Mouse (Mus musculus) regulatory T cell (primary cell): ENCODE measurements at regions not wholly inside any gene's neighbourhood (a gene's known extent, or its start where the extent isn't known, plus 50 kb on each side); places are given as distances from the start of the nearest gene placed in this dataset.

ENCODE experiments used
- in situ Hi-C: fragments of 300-600 bp; cut with MboI, MseI; formaldehyde crosslinking; loops from one replicate; pipeline ENCODE4 v1.15.1; 2025; ENCODE audit warnings: high pct_unique_total_duplicates

DNA sequence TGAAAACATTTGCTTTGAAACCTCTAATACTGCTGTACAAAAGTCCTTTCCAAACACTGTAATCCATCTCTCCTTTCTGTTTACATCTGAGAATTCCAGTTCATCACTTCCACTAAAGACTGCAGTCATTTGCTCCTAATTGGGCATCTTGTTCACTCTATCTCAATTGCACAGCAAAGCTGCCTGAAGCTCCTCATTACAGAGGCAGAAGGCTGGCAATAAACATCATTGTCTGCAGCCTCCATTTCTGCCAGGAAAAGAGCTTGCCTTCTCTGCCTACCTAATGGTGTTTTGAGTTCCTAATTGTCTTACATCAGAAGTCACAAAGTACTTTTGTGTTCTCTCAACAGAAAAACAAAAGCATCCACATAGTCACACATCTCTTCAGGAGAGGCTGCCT is 207.7 kb downstream of the Kcnj2 start:
- in situ Hi-C loops: no loop called here

DNA sequence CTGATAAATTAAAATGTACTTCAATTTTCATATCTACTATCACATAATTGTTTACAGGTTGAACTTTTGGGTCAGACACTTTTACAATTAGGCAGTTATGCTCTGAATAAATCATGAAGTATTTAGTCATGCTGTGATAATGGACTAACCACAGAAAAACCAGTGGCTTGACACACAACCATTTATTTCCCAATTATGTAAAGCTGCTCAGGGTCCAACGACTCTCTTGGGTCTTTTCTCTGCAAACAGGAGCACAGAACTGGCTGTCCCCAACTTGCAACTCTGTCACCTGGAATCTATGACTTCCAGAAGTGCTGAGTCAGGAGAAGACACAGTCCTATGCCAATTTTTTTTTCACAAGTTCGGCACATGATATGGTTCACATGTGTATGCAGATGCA is 214.8 kb downstream of the Kcnj2 start:
- in situ Hi-C loops: no loop called here

DNA sequence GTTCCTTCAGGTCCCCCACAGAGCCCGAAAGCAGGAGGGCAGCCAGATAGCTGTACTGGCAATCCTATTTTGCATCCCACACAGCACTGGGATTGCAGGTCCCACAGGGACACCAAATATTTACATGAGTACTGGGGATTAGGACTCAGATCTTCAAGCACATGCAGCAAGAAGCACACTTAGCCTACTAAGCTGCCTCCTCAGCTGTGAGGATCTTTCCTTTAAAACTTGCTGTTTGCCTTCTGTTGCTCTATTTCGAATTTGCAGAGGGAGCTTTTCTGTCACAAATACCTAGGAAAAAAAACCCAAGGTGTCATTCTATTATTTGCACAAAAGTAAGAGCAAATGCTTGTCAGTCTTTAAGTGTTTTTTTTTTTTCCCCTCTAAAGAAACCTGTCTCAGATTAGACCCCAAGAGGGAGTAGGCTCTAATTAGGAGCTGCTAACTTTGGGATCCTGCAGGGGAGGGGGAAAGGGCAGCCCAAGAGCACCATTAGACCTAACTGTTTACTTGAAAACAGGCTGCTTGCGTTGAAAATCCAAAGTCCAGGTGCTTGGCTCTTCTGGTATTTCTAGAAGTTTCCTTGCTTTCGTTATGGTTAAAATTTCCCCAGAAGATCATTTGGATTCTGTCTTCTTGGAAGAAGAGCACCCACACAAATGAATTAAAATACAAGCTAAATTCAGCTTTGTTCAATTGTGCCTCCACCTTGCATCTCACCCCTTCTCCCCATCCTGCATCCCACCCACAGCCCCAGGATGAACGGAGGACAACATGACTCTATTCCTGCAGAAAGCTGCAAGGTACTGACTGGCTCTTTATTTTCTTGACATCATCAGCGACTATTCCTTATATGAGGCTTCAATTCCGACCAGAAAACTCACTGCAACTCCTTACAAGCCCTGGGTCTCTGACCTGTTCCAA is 215.5 kb downstream of the Kcnj2 start:
- in situ Hi-C loops: no loop called here

DNA sequence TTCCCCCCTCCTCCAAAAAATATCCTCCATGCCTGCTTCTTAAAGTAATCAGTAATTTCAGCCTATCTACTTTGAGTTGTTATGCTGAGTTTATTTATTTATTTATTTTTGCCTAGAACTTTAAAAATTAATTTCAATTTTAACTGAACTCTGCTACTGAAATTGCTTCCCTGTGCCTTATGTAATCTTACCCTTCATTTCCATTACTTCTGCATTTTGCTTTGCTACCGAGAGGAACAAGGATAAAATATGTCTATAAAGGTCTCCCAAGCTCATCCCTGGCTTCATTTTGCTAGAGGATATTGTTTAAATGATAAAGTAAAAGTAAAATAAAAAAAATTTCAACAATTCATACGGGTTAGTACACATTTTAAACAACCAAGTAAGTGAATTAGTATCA is 216.3 kb downstream of the Kcnj2 start:
- in situ Hi-C loops: no loop called here

DNA sequence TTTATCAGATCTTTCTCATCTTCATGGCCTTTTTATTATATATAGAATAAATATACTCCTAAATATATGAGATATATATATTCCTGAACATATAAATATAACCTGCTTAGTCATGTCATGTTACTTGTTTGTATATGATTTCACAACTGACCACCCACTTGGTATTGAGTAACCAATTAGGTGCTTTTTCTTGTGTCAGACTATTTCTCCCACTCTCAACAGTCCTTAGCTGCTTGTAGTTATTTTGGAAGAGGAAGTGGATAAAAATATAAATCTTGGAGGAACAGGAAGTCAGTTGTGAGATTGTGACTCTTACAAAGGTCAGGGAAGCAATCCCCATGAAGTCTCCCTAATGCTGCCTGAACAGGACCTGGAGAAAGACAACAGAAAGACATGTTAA is 224.6 kb downstream of the Kcnj2 start:
- in situ Hi-C loops: no loop called here

DNA sequence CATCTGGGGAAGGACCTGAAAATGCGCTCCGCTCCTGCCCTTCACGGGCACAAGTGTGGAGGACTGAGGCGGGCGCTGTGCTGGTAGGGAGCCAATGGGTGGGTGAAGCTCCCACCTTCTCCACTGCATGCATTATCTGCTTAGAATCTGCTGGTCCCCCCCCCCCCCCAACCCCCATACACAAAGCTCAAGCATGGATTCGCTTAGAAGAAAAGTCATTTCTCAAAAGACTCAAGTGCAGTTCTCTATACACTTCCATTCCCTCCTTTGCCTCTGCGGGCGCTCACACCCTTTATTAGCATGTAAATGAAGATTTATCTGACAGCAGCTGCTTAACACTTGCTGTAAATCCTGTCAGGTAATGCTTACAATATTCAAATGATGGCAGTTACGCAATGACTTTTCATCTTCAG is 230.4 kb downstream of the Kcnj2 start:
- in situ Hi-C loops: no loop called here

DNA sequence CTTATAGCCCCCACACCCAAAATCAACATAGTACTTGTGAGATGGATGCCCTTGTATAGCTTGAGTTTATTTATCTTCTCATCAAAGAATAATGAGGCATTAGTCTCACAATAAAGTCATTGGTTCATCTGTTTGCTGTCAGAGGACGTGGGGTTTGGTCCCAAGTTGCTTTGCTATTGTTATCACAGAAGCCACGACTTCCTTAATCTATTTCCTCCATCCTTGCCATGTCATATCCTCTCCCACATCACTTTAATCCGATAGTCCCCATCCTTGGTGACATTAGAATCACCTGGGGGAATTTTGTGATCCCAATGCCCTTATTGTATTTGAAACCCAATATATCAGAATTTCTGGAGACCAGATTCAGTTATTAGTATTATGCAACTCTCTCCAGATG is 246.8 kb downstream of the Kcnj2 start:
- in situ Hi-C loops: no loop called here

DNA sequence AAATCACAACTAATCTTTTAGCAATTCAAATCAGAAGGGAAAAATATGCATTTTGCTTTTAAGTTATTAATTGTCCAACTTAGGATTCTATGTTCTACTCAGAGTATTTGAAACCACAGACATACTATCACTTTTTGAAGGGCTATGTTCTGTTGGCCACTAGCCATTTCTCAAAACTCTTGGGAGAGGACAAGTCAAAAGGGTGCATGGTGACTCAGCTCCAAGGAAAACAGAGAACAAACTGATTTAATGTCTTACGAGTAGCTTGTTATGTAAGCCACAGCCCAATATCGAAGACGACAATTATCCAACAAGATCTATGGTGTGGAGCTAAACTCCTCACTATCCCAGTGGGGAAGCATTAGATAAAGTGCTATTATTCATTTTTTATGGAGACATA is 247.6 kb downstream of the Kcnj2 start:
- in situ Hi-C loops: no loop called here

DNA sequence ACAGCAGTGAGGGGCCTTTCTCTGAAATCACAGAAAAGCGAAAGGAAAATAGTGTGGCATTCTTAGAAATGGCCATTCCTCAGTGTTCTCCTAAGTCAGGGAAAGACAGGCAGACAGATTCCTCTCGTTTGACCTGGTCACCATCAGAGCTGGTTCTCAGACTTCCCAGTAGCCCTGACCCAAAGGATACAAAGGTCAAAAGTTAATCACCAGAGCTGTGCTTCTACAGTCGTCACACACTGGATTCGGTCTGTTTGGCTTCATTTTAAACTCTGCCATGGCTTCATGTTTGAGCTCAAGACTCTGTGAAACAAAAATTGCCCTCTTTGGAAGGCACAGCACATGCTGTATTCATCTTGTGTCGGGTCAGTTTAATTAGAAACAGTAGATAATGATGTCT is 255.6 kb downstream of the Kcnj2 start:
- in situ Hi-C loops: no loop called here

DNA sequence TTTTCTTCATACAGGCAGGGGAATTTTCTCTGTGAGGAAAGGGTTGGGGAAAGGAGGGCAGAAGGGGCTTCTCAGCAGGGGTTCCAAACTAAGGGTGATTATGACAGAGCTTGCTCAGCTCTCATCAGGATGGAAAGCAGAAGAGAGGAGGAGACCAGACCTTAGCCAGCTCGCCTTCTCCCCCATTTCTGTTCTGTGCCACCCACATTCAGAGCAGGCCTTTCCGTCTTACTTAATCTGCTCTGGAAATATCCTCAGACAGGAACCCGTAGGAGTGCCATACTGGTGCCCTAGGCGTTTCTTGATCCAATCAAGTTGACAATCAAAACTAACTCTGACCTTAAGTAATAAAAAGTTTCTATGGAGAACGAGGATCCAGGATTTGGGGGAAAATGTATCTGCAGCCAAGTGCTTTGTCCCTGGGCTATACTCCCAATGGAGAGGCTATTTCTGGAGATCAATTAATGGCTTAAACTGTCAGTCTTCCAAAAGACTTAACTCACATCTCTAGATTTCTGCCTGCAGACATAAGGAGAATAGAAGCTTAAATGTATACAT is 258.6 kb downstream of the Kcnj2 start:
- in situ Hi-C loops: no loop called here

DNA sequence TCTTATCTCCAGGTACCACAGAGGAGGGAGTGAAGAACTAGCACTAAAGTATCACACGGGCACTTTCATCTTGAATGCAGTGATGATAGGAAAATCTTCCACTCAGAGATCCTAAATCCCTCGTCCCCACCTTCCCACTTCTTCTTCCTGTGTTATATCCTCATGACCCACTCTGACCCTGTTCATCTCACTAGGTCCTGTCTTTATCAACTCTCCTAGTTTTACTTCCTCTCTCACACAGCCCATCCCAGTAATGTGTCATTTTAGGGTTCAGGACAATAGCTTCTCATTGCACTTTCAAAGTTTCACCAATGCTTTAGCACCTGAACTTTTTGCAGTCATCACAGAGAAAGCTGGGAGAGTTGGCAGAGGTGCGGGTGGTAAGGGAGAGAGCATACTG is 261.0 kb downstream of the Kcnj2 start:
- in situ Hi-C loops: no loop called here

DNA sequence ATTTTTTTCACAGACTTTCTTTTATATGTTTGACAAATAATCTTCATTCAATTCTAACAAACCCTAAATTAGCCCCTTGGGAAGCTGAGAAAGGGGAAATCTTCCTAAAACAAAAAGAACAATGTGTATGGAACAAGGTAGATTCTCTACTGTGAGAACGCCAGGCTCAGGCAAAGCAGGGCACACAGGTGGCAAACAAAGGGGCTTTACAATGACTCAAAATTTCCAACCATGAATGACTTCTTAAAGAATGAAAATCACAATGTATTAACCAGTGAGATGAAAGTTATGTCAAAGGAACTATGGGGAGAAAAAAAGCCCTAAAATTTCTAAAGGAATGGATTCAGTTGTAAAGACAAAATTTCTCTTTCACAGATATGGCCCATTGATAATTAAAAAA is 262.3 kb downstream of the Kcnj2 start:
- in situ Hi-C loops: no loop called here

DNA sequence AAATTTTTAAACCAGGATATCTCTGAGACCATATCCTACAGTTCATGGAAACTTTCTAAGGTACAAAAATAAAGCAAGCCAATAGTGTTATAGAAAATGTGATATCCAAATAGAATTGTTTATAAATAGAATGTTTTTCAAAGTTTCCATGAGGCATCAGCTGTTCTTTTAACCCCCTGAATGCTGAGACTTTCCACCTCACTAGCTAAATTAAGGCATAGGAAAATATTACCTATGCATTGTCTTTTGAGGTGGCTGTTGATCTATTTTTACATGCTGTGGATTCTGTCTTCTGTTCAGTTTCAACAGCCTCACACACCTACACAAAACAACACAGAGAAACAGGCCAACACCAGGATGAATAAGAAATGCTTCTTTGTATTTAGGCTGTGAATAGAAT is 265.6 kb downstream of the Kcnj2 start:
- in situ Hi-C loops: no loop called here

DNA sequence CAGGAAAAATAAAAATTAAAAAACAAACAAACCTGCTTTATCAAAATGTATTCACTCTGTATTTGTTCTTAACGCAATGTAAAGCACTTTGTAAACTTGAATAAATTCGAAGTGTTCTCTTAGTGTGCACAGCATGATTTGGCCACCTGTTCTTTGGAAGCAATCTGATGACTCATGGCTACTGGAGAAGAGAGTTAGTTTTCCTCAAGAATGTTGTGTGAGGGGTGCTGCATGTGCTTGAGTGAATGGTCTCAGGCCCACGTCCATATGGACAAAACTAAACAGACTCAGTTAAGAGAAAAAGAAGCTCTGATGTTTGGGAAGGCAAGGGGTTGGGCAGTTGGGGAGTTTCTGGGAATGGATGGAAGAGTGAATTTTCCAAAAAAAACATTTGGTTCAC is 267.1 kb downstream of the Kcnj2 start:
- in situ Hi-C loops: no loop called here

DNA sequence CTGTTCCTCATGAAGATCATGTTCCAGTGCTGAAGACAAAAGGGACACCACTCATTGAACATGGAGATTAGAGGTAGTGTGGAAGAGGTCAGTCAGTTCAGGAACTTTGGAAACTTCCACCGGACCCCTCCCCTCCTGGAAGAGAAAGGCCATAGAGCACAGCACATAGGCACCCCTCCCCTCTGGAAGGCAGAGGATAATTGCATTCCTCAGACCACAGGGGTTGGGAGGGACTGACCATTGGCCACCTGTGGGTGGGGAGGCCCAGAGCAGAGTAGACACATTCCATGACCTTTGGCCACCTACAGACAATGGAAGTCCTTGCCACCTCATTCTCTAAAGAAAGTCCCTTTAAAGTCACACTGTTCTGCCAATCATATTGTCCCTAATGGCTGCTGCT is 281.6 kb downstream of the Kcnj2 start:
- in situ Hi-C loops: no loop called here

DNA sequence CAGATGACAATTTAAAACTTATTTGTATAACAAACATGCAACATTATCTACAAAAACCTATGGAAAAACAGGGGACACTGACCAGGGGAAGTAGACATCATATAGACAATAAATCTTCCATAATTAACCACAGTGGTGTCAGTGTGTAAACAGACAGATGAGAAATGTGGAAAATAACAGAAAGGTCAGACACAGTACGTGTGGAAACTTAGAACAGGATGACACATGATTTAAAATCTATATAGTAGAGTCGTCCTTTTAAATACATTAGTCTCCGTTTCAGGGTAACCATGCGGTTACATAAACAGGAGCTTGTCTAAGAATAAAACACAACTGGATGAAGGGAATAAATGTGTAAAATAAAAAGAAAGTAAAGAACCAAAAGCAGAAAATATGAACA is 284.1 kb downstream of the Kcnj2 start:
- in situ Hi-C loops: no loop called here

DNA sequence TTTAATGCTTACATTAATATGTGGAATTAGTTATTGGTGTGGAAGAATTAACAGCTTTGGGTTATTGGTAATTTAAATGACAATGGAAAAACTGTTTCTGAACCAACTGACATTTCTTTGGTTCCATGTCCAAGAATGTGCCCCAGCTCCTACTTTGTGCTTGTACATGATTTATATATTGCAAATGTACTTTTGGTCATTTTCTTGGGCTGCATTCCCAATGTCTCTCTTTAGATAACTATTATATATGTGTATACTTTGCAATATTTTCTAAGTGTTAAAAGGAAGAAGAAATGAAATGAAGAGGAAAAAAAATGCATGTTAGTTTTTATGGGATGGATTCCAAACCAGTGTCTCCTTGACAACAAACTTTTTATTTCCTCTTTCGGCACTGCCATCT is 297.4 kb downstream of the Kcnj2 start:
- in situ Hi-C loops: no loop called here

DNA sequence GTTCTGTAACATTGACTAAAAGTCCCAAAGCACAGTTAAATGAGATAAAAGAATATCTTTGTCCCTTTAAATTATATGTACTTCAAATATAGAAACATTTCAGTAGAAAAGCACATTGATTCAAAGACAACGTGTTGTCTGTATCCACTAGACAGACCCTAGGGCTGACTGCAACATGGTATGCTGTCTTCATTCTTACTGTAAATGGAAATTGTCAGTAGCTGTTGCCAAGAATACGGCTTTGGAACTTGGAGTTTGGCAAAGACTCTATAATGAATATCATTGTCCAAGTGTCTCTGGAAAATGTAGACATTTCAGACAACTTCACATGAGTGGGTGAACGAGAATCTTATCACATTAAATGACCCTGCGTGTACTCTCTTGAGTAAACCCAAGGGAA is 311.2 kb downstream of the Kcnj2 start:
- in situ Hi-C loops: no loop called here

DNA sequence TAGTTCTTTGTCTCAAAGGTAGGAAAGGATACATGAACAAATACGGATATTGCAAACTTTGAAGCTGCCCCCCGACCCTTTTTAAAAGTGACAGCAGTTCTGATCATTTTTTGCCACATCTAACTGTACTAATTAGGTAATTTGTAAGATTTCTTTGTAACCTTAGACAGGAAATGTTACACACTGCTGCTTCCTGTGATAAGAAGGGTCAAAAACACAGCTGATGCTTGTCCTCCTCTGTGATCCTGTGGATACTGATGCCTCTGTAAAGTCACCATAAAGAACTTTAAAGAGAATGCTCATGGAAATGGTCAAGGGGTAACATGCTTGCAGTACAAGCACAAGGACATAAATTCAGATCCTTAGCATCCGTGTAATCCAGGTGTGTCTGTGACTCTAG is 313.9 kb downstream of the Kcnj2 start:
- in situ Hi-C loops: no loop called here

DNA sequence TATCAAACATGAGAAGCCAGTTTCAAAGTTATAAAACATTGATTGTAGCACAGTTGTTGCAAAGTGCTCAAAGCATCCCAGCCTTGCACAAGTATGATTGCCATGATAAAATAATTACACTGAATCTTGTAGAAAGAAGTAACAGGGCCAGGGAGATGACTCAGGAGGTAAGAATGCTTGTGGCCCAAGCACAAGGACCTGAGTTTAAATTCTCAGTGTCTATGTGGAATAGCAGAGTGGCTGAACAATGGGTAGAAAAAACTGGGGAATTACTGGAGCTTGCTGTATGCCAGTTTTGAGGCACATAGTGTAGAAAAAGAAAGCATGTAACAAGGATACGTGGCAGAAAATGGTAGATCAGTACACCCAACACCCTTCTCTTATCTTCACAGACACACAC is 332.7 kb downstream of the Kcnj2 start:
- in situ Hi-C loops: no loop called here

DNA sequence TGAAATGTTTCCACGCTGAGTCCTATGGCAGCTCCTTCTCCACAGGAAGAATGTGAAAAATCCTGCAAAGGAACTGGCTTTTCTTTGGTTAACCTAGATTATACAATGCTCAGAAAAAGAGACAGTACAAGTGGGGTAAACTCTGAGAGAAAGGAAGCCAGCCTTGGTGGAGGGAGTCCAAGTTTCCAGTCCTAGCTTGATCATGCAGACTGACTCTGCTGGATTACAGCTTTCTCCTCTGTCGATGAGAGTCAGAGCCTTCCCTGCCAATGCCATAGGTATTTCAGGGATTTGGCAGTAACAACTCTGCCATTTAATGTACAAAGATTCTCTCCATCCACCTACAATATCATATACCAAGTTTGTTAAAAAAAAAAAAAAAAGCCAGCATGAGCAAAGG is 343.3 kb downstream of the Kcnj2 start:
- in situ Hi-C loops: no loop called here

DNA sequence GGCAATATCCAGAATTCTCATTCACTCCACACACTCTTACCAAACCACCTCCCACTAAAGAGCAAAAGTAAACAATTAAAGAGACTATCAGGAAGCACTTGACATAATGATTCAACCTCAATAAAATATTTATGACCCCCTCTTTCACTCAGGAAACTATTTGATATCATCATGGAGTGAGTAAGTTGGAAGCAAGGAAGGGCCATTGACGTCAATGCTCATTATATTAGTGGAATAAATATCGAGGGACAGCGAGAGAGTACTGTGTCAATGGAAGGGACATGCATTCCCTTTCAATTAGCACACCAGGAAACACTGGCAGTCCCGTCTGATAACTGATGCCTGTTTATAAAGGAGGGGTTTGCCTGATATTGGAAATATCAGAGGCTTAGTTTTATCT is 358.9 kb downstream of the Kcnj2 start:
- in situ Hi-C loops: no loop called here

DNA sequence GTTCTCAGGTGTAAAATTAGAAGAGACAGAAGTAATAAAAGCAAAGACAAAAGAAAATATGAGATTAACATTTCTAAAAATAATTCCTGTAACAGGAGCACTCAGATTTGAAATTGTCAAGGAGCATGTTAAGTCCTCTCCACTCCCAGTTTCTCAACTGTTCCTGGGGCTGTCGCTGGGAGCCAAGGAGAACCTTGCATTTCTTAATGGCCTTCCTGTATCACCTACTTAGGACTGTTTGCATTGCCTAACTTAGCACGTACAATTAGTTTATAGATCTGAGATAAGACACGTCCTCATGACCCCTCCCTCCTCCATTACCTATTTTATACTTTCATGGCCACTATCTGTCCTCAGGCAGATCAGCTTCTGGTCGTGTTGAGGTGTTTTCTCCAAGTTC is 360.8 kb downstream of the Kcnj2 start:
- in situ Hi-C loops: no loop called here

DNA sequence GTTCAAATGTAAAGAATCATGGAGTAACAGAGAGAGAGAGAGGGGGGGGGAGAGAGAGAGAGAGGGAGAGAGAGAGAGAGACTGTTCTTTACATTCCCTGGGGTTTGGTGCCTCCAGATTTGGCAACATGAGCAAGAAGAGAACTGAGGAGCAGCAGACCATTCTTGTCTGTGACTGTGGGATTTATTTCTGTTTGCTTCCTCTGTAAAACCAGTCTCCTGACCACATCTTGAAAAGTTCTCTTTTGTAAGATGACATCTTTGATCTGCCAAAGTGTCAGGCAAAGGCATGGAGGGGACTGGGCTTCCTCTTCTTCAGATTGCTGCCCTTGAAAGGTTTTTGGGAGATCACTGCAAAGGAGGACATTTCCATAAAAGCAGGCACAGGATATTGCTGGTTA is 376.3 kb downstream of the Kcnj2 start:
- in situ Hi-C loops: loop anchor here (10.0 kb wide), 1 partner anchor 897 kb away; no protein-coding TSS in a partner anchor
